8 mouse cellular contexts compared by ENCODE assay signal in genomic region chr8:13254019-13254418, GRCm38 (mm10). TPM values are rescaled to one million over a fixed set of nuclear protein-coding genes. Genes with fewer than 3 reads are reported as not detected.
DNase-seq lines count a peak whose midpoint lies in the region; ATAC-seq lines count a peak whose summit lies in the region.

TSS of gene Adprhl1 (minus strand) at chr8:13254162.

- peak; percentile 51; the same call in 1 of the 2 replicates for ATAC-seq in hindbrain, embryonic 14.5 days (ENCODE audit: low FRiP score)

- H3K4me2 ChIP-seq in hindbrain, embryonic 14.5 days (replicated peaks) = no peak within 1 kb of the TSS

- peak; percentile 74 for DNase-seq in R1 (ENCODE audit: low read depth, low spot score)
- peak; percentile 87 to 88 for DNase-seq in cerebellum, postnatal 10 days
- peak; percentile 58 to 73 for DNase-seq in frontal cortex, postnatal 14 days (ENCODE audit: low spot score in 2 of 2)
- DNase-seq in hindbrain, embryonic 14.5 days (ENCODE audit: low spot score) = peak; percentile 52
- peak; percentile 48 to 83 for DNase-seq in layer of hippocampus, postnatal 25 days (ENCODE audit: extremely low spot score in 1 of 2, low spot score in 1 of 2)
- DNase-seq in lung, postnatal 36 days = peak; percentile 88
- peak; percentile 71 for DNase-seq in retina, postnatal 7 days (ENCODE audit: low read depth, low spot score)
- peak; percentile 18 to 25 for DNase-seq in urinary bladder, adult 18-20 months (ENCODE audit: low spot score in 2 of 2)

- H3K4me3 ChIP-seq in hindbrain, embryonic 14.5 days (replicated peaks; ENCODE audit: low read length) = no peak within 1 kb of the TSS

- peaks cover 42% of the 10 kb centered on the region for H3K36me3 ChIP-seq in hindbrain, embryonic 14.5 days (replicated peaks; ENCODE audit: control insufficient read depth, insufficient read depth)

- WGBS in hindbrain, embryonic 14.5 days = 36% methylated on average over 8 of the region's 8 CpGs

- no peaks in the 10 kb centered on the region for H3K27me3 ChIP-seq in hindbrain, embryonic 14.5 days (ENCODE audit: control insufficient read depth, insufficient read depth, low read length)

- no peaks in the 10 kb centered on the region for H3K9me3 ChIP-seq in hindbrain, embryonic 14.5 days (ENCODE audit: control insufficient read depth, low read length)

- H3K9ac ChIP-seq in hindbrain, embryonic 14.5 days = no peak within 1 kb of the TSS

- H3K27ac ChIP-seq in hindbrain, embryonic 14.5 days = no peak within 1 kb of the TSS

- no peaks in the 10 kb centered on the region for H3K4me1 ChIP-seq in hindbrain, embryonic 14.5 days (replicated peaks; ENCODE audit: control insufficient read depth, insufficient read depth, low read length)

RNA-seq across cellular contexts. Expression of gene Adprhl1, which starts in this region (rescaled TPM):
- polyA plus RNA-seq in hindbrain, embryonic 14.5 days (2014; fragmentation: Nextera tagmentation; extraction: Ambion mirVana) = not detected in 2 replicates
- 1 to 10 TPM; 1.3 to 1.4 TPM for total RNA-seq in layer of hippocampus, postnatal 25 days (2021)

Comparison
In these comparisons a context has a peak if more than half of its experiments do, and no peak if none do; other contexts are left out.
1. Peak in DNase-seq and ATAC-seq in hindbrain, embryonic 14.5 days; RNA of the gene not detected or under 1 TPM.
2. DNase-seq: peak in every context shown above with its lines; median percentile 88 in lung, postnatal 36 days; 88 in cerebellum, postnatal 10 days; 74 in R1; 71 in retina, postnatal 7 days; 66 in frontal cortex, postnatal 14 days; 66 in layer of hippocampus, postnatal 25 days; 52 in hindbrain, embryonic 14.5 days; 22 in urinary bladder, adult 18-20 months.